Mouse (Mus musculus): ENCODE measurements around the gene Zfp14.

DNA sequence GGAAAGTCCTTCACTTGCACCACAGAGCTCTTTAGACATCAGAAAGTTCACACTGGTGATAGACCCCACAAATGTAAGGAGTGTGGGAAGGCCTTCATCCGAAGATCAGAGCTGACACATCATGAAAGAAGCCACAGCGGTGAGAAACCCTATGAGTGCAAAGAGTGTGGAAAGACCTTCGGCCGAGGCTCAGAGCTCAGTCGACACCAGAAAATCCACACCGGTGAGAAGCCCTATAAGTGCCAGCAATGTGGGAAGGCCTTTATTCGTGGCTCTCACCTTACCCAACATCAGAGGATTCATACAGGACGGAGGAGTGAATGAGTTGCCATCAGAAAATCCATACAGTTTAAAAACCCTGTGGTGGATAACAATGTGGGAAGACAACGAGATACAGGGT lies 27.9 kb downstream of the Zfp14 start:
- TF ChIP-seq CTCF (IDR thresholded peaks at IDR 0.05; ENCODE audit: control insufficient read depth, insufficient read depth, low read length) (no peak), POLR2A (IDR thresholded peaks at IDR 0.05; ENCODE audit: borderline replicate concordance, control insufficient read depth, low read depth, low read length) (no peak)
